13 mouse cellular contexts compared by ENCODE assay signal in genomic region chr3:120594226-120594625, GRCm38 (mm10).
"Had no signal": no experiment of that assay in that cellular context is flagged by ENCODE, and none has a peak within 500 bp of the region (broad histone marks: within the 10 kb centered on the region; RNA-seq: fewer than 3 reads in every experiment).

No protein-coding gene starts in this region.

- DNase-seq: gastrocnemius, postnatal 10 days; gastrocnemius, postnatal 25 days; heart, adult 18-20 months; heart, postnatal 10 days; heart, postnatal 4 days; kidney, adult 18-20 months; kidney, adult 8-10 months; kidney, postnatal 10 days; kidney, postnatal 25 days; kidney, postnatal 4 days; liver; liver, embryonic 13.5 days; liver, postnatal 0 days had no signal
